Mouse (Mus musculus) cortical plate, adult 2 months (tissue): ENCODE measurements at regions not wholly inside any gene's neighbourhood (a gene's known extent, or its start where the extent isn't known, plus 50 kb on each side); places are given as distances from the start of the nearest gene placed in this dataset.

Experiments used
- CTCF ChIP-seq: fragments of 200-500 bp; IDR thresholded peaks from 2 replicates; pipeline ENCODE4 v1.5.1; 2011; ENCODE audit warnings: mild to moderate bottlenecking, control low read depth, low read length; ENCODE audit not compliant: insufficient read depth; ENCODE audit errors: extremely low read depth
- POLR2A ChIP-seq: fragments of 200-500 bp; IDR thresholded peaks from 2 replicates; pipeline ENCODE4 v1.6.1; 2011; ENCODE audit warnings: mild to moderate bottlenecking, low read length, control low read depth; ENCODE audit not compliant: insufficient read depth; ENCODE audit errors: extremely low read depth

DNA sequence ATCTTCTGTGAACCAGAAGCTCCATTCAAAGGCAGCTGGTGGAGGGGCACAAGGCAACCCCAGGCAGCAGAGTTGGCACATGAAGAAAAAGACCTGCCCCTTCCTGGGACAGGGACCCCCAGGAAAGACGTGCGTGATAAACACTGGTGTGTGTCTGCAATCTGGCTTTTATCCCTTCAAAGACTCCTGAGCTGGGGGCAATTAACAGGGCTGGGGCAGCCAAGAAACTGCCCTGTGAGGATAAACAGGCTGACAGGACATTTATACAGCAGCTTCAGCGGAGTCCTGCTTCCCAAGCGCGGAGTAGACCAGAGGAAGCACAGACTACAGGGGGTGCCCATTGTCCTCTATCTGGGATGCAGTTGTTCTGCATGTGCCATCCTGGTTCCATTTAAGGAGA is 167.0 kb downstream of the Chic2 start:
- TF ChIP-seq POLR2A (no peak), CTCF (no peak)
